Mouse (Mus musculus) left cerebral cortex, postnatal 14 days (tissue): ENCODE results near the gene Vmn1r224. TPM values are rescaled to one million over a fixed set of nuclear protein-coding genes. Genes with fewer than 3 reads are reported as not detected.

Experiments used
- DNase-seq, 2 experiments: peaks; one replicate each; pipeline ENCODE4 v3.0.0; 2021 to 2022; ENCODE audit warnings: low spot score in 2 of 2, mixed read lengths in 1 of 2
- intact Hi-C: fragments of 180-260 bp; cut with DNase I; formaldehyde crosslinking; loops from one replicate; pipeline ENCODE4 v1.15.1; 2025
- long read RNA-seq, 2 experiments: library from polyadenylated mRNA; stranded (forward); transcript quantifications; one replicate each; pipeline ENCODE4 v2.0.0; 2021
- total RNA-seq, 2 experiments: library from RNA; stranded (reverse); gene quantifications; 2 replicates each; pipeline ENCODE4 v1.2.3; 2021

Gene Vmn1r224
- total RNA-seq = not detected
- long read RNA-seq, experiment 1 = 0 reads
- long read RNA-seq, experiment 2 = 0 reads

- DNase-seq = no peak
- intact Hi-C loops = no loop called here
Measured at GRCm38 (mm10) chr17:20413846-20414245, at the start of gene Vmn1r224. Gene Vmn1r224, plus strand, starts transcription at chr17:20414146.

GRCm38 (mm10) chr17:20399105-20399504 is 14.8 kb upstream of the Vmn1r224 start:
- no peak for DNase-seq
- intact Hi-C loops = no loop called here

DNA sequence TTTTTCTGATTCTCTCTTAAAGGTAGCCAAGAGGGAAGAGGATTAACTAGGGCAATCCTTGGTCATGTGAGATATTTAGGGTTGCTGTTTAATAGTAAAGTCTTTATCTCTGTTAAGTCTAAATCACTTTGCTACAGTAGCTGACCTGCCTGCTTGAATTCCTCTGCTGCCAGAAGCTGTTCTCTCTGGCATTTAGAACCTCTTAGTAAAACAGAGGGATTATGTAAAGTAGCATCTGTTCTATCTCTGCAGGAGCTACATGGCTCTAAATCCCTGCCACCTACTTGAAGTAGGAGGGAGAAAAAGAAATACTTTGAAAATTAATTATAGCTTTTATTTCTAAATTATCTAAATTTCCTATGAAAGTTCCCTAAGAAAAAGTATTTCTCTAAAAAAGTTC is 25.3 kb downstream of the Vmn1r224 start:
- no peak for DNase-seq
- intact Hi-C loops = no loop called here

DNA sequence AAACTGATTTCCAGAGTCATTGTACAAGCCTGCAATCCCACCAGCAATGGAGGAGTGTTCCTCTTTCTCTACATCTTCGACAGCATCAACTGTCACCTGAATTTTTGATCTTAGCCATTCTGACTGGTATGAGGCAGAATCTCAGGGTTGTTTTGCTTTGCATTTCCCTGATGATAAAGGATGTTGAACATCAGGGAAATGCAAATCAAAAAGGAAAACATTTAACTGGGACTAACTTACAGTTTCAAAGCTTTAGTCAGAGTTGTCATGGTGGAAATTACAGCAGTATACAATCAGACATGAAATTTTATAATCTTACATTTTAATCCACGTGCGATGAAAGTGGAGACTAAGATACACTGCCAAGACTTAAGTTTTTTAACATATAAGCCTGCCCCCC is 59.4 kb downstream of the Vmn1r224 start:
- no peak for DNase-seq
- intact Hi-C loops = no loop called here

Other genes with a start within 250 kb of the Vmn1r224 start
- not detected for gene Fpr-rs6, start 231.0 kb upstream of the Vmn1r224 start, total RNA-seq
- not detected for gene Vmn2r105, start 179.1 kb upstream of the Vmn1r224 start, total RNA-seq
- not detected for gene Vmn2r106, start 128.6 kb upstream of the Vmn1r224 start, total RNA-seq
- gene Vmn2r107, start 68.9 kb upstream of the Vmn1r224 start, total RNA-seq = not detected
- under 1 TPM in 1 of 2 experiments, not detected in 1; 0.07 TPM for gene Vmn2r108, start 67.2 kb downstream of the Vmn1r224 start, total RNA-seq
- not detected for gene Vmn1r225, start 84.0 kb downstream of the Vmn1r224 start, total RNA-seq
- not detected for gene Vmn2r109, start 150.6 kb downstream of the Vmn1r224 start, total RNA-seq
- not detected for gene Vmn2r110, start 182.3 kb downstream of the Vmn1r224 start, total RNA-seq
- gene Fpr-rs3, start 210.7 kb downstream of the Vmn1r224 start, total RNA-seq = not detected